Mouse (Mus musculus) heart, adult 2 months (tissue): ENCODE measurements around the gene Pola2.

Experiments used
- CTCF ChIP-seq: fragments of 200-600 bp; IDR thresholded peaks from 2 replicates; pipeline ENCODE4 v1.8.1; 2022; ENCODE audit warnings: antibody characterized with exemption, mild to moderate bottlenecking, moderate library complexity
- POLR2A ChIP-seq: fragments of 200-500 bp; IDR thresholded peaks from 2 replicates; pipeline ENCODE4 v1.6.1; 2011; ENCODE audit warnings: mild to moderate bottlenecking, low read depth, low read length, control low read depth; ENCODE audit not compliant: insufficient read depth

- no peak for TF ChIP-seq POLR2A
- TF ChIP-seq CTCF = no peak
Observed at GRCm38 (mm10) chr19:5892735-5893134, 71.3 kb downstream of the Pola2 start.
